Mouse (Mus musculus): ENCODE data around the gene Pip5k1a. TPM values are rescaled to one million over a fixed set of nuclear protein-coding genes. Genes with fewer than 3 reads are reported as not detected.
"Not testable (repeated sequence)": the region's sequence is repeated elsewhere in the genome, so short reads cannot be mapped to it uniquely, and the experiment has no call there.

Gene Pip5k1a
- polyA plus RNA-seq, 1 experiment: 19.6 TPM

GRCm38 (mm10) chr3:95112760-95113159 lies 6.0 kb upstream of the Pip5k1a start:
- no peak for DNase-seq (ENCODE audit: low read depth)

GRCm38 (mm10) chr3:95110911-95111726 lies 4.4 kb upstream of the Pip5k1a start, which contains the start of gene Vps72:
Vps72 (plus strand) TSS chr3:95111022.
- no peak for DNase-seq (ENCODE audit: low read depth)

DNA sequence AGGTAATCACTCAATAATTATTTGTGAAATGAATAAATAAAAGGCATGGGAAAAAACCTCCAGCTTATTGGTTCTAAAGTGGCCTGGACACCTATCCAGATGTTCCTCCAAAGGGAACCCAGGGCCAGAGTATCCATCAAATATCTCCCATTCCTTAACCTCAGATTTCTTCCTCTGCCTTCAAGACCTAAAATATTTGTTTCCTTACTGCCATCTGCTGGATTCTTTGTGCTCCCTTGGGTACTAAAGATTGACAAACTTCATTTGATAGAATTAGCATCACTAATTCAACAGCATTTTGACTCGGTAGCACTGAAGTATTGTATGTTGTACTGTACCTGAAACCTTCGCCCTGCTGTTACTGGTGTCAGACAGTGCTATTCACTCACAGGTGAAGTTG lies 1.2 kb upstream of the Pip5k1a start:
- DNase-seq (ENCODE audit: low read depth): no peak

- DNase-seq (ENCODE audit: low read depth): not testable (repeated sequence)
Observed at GRCm38 (mm10) chr3:95107308-95107707, 578 bp upstream of the Pip5k1a start.

DNA sequence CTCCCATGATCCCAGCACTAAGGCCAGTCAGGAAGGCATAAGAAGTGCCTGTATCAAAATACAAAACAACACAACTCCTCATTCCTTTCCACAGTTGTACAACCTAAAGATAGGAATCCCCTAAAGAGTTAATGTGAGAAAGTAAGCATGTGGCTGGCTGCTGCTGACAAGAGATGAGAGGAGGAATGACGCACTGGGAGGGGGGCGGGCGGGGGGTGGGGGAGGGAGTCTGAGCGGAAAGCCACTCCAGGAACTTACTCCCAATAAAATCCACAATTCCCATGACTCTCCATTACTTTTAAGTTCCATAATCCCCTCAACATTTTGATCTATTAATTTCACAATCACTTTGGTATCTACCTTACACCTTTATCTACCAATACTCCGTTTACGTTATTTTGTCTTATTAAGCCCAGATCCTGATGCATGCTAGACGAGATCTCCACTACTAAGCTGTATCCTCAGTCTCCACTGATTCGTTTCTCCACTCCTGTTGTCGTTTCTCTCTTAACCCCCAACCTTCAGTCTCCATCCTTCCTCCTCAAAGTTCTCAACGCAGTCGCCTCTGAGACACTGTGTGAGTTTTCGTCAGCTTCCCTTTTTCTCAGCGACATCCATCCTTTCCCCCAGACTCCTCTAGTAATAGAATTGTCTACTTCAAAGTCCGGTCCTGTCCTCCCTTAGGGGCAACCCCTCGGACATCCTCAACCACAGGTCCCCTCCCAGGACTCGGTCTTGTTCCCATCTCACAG lies 968 bp downstream of the Pip5k1a start:
- no peak for DNase-seq (ENCODE audit: low read depth)

DNA sequence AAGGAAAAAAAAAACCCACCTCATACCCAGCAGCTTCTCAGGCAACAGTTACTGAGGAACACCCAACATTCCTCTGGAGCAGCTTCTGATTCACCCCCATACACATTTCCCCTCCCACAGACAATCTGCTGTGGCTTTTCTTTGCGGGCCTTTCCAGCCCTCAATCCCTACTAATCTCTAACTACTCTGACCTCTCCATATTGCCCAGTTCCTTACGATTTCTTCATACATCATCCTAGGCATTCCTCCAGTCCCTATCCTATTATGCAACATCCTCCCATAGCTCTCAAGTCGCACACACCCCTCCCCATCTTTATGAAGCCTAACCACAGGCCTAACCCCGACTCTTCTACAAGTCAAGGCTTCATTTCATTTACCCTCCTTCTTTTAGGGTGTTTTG lies 1.6 kb downstream of the Pip5k1a start:
- peak; percentile 63 for DNase-seq (ENCODE audit: low read depth)

DNA sequence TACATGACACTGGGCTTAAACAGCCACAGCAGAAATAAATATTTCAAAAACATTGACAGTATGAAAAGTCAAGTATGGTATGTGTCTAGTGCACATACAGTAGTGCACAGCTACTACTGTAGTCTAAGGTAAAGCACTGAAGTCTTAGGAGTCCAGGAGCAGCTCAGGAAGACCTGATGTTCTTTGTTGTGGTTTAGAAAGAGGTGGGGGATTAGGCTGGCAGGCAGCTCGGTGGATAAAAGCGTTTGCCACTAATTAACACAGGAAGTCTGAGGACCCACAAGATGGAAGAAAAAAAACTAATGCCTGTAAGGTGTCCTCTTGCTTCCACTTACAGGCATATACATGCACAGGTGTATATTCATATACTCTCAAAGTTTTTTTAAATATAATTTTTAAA lies 5.9 kb downstream of the Pip5k1a start:
- no peak for DNase-seq (ENCODE audit: low read depth)

- DNase-seq (ENCODE audit: low read depth): no peak
Observed at GRCm38 (mm10) chr3:95088071-95088470, 18.7 kb downstream of the Pip5k1a start.

- DNase-seq (ENCODE audit: low read depth): no peak
Observed at GRCm38 (mm10) chr3:95071606-95072005, 35.1 kb downstream of the Pip5k1a start.

DNA sequence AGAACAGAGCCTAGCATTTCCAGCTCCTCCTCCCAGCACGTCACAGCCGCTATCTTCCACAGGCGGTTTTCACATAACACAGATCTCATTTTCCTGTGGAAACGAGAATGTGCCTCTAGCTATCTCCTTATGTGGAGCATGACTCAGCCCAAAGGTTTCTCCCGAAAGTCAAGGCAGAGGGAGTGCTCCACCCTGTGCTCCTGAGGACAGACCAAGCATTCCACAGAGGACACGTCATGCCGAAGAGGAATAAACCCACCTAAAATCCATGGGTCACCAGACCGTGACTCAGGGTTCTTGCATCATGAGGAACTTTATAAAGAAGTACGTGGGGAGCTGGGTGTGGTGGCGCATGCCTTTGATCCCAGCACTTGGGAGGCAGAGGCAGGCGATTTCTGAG lies 40.2 kb downstream of the Pip5k1a start:
- DNase-seq (ENCODE audit: low read depth): no peak

GRCm38 (mm10) chr3:95066095-95066494 lies 40.6 kb downstream of the Pip5k1a start:
- no peak for DNase-seq (ENCODE audit: low read depth)

GRCm38 (mm10) chr3:95065553-95065952 lies 41.2 kb downstream of the Pip5k1a start:
- no peak for DNase-seq (ENCODE audit: low read depth)

DNA sequence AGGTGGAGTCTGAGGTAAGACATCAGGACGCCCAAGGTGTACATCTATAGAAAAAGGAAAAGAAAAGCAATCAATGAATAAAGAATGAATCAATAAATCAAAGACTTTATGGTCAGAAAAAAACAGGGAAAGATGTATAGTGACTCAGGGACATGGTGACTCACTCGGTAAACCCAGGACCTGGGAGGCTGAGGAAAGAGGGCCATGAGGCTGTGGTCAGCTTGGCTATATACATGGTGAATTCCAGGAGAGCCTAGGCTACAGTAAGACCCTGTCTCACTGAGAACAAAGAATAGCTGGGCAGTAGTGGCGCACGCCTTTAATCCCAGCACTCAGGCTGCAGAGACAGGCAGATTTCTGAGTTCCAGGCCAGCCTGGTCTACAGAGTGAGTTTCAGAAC lies 43.0 kb downstream of the Pip5k1a start:
- no peak for DNase-seq (ENCODE audit: low read depth)

- no peak for DNase-seq (ENCODE audit: low read depth)
Observed at GRCm38 (mm10) chr3:95058078-95058477, 48.7 kb downstream of the Pip5k1a start.

- DNase-seq (ENCODE audit: low read depth): no peak
Observed at GRCm38 (mm10) chr3:95056275-95056674, 50.5 kb downstream of the Pip5k1a start.

- DNase-seq (ENCODE audit: low read depth): no peak
Observed at GRCm38 (mm10) chr3:95054481-95055260, 52.1 kb downstream of the Pip5k1a start.

DNA sequence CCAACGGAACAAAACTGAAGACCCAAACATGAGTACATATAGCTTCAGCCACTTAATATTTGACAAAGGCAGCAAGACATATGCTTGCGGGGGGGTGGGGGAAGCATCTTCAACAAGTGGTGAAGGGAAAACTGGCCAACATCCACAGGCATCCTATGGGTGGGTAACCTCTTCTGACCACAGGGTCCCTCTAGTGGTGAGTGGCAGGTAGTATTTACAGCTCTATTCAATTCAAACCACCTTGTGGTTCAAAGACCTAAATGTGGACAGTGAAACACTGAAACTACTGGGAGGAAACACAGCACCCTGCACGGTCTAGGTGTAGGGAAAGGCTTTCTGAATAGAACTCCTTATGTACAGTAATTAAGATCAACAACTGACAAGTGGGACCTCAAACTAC lies 53.0 kb downstream of the Pip5k1a start:
- DNase-seq (ENCODE audit: low read depth): no peak

- DNase-seq (ENCODE audit: low read depth): no peak
Observed at GRCm38 (mm10) chr3:95052959-95053358, 53.8 kb downstream of the Pip5k1a start.

DNA sequence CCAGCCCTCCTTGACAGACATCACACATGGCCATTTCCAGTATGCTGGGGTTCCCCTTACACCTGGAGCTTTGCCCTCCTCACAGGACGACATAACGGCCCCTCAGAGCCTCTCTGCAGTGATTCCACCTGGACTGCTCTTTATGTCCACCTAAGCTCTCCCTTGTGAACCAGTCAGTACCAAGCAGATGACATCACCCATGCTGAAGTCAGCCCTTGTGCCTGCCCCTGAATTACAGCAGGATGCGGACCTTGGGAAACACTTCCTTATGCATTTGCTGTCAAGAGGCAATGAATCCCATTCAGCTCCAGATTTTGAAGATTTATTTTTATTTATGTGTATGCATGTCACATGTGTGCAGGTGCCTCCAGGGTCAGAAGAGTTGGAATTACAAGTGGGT lies 58.8 kb downstream of the Pip5k1a start:
- no peak for DNase-seq (ENCODE audit: low read depth)

DNA sequence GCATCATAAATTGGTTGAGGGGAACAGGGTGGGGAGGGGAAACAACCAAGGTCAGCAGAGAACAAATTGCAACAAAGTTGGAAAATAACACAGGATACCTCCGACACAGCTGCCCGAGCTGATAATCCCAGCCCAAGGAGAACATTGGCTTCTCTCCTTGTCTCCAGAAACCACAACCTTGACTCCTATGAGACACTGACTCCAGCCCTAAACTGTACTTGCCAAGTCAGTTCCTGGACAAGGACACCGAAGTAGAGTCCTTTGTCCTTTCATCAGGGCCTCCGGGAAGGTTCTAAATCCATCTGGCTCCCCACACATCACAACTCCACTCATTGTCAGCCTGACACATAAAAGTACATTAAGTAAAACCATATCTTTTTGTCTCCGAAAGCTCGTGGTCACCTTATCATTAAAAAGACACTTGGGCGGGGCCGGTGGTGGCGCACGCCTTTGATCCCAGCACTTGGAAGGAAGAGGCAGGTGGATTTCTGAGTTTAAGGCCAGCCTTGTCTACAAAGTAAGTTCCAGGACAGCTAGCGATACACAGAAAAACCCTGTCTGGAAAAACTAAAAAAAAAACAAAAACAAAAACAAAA lies 60.2 kb downstream of the Pip5k1a start:
- no peak for DNase-seq (ENCODE audit: low read depth)

DNA sequence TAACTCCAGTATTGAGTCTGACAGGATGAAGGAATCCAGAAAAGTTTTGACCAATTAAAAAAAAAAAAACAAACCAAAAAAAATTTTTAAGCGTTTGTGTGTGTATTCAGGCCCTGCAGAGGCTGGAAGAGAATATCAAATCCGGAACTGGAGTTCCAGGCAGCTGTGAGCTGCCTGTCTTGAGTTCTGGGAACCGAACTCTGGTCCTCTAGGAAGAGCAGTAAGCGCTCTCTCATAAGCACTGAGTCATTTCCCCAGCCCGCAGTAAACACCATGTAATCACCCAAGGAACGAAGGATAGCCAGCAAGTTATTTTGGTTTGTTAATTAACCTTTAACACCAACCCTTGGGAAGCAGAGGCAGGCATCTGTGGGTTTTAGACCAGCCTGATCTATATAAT lies 63.5 kb downstream of the Pip5k1a start:
- no peak for DNase-seq (ENCODE audit: low read depth)

- no peak for DNase-seq (ENCODE audit: low read depth)
Observed at GRCm38 (mm10) chr3:95042838-95043229, 63.9 kb downstream of the Pip5k1a start.
